Mouse (Mus musculus) MEL (cell line): ENCODE data around the gene Kirrel3. TPM values are rescaled to one million over a fixed set of nuclear protein-coding genes. Genes with fewer than 3 reads are reported as not detected.

ENCODE experiments used
- DNase-seq: peaks from one replicate; pipeline ENCODE4 v3.0.0; 2011; ENCODE audit warnings: low read depth, low spot score
- H3K27ac ChIP-seq: 2 replicates; pipeline ENCODE4 v1.5.1; 2012; ENCODE audit warnings: low read depth, mild to moderate bottlenecking, control low read depth, low read length, moderate library complexity; ENCODE audit not compliant: control insufficient read depth
- H3K27me3 ChIP-seq, 2 experiments: fragments of 150-350 bp in 1 of 2; sonication (generic) in 1 of 2; 2 replicates each; pipeline ENCODE4 v1.6.1; 2012; ENCODE audit warnings: low read length in 2 of 2, mild to moderate bottlenecking in 2 of 2, improper control_type of control experiment in 1 of 2, moderate library complexity in 1 of 2; ENCODE audit not compliant: insufficient read depth in 2 of 2, control insufficient read depth in 1 of 2
- H3K36me3 ChIP-seq, 2 experiments: 2 replicates each; pipeline ENCODE4 v1.6.1; 2012 to 2014; ENCODE audit warnings: low read length in 2 of 2, improper control_type of control experiment in 1 of 2, inconsistent platforms in 1 of 2, mild to moderate bottlenecking in 1 of 2; ENCODE audit not compliant: insufficient read depth in 2 of 2, control insufficient read depth in 1 of 2
- H3K4me1 ChIP-seq, 2 experiments: fragments of 150-350 bp in 1 of 2; sonication (generic) in 1 of 2; 2 replicates each; pipeline ENCODE4 v1.6.1; 2012; ENCODE audit warnings: low read length in 2 of 2, improper control_type of control experiment in 1 of 2, mild to moderate bottlenecking in 1 of 2; ENCODE audit not compliant: insufficient read depth in 2 of 2, control insufficient read depth in 1 of 2
- H3K4me3 ChIP-seq, 2 experiments: fragments of 150-350 bp in 1 of 2; sonication (generic) in 1 of 2; 2 replicates each; pipeline ENCODE4 v1.5.1; 2012; ENCODE audit warnings: low read depth in 2 of 2, low read length in 2 of 2, mild to moderate bottlenecking in 2 of 2, moderate library complexity in 2 of 2, control low read depth in 1 of 2, improper control_type of control experiment in 1 of 2; ENCODE audit not compliant: control insufficient read depth in 1 of 2, insufficient read depth in 1 of 2
- H3K79me2 ChIP-seq: 2 replicates; pipeline ENCODE4 v1.6.1; 2012; ENCODE audit warnings: mild to moderate bottlenecking, low read length, moderate library complexity; ENCODE audit not compliant: control insufficient read depth, poor library complexity, insufficient read depth
- H3K9ac ChIP-seq: 2 replicates; pipeline ENCODE4 v1.6.1; 2012; ENCODE audit warnings: low read depth, mild to moderate bottlenecking, control low read depth, low read length, moderate library complexity; ENCODE audit not compliant: control insufficient read depth, poor library complexity, severe bottlenecking
- H3K9me3 ChIP-seq: fragments of 150-350 bp; sonication (generic); replicated peaks from 2 replicates; pipeline ENCODE4 v1.6.1; 2012; ENCODE audit warnings: mild to moderate bottlenecking, low read length, improper control_type of control experiment, moderate library complexity; ENCODE audit not compliant: insufficient read depth
- CHD1 ChIP-seq: IDR thresholded peaks from 2 replicates; pipeline ENCODE4 v1.6.1; 2012; ENCODE audit warnings: low read depth, mild to moderate bottlenecking, inconsistent platforms, low read length, improper control_type of control experiment
- CHD2 ChIP-seq: IDR thresholded peaks from 2 replicates; pipeline ENCODE4 v1.6.1; 2011; ENCODE audit warnings: low read length, improper control_type of control experiment
- CTCF ChIP-seq, 3 experiments: IDR thresholded peaks in 2 of 3; conservative IDR thresholded peaks in 1 of 3; 2 replicates each; pipeline ENCODE4 v1.5.1; 2011 to 2012; ENCODE audit warnings: low read length in 3 of 3, low read depth in 2 of 3, mild to moderate bottlenecking in 2 of 3, improper control_type of control experiment in 1 of 3, inconsistent platforms in 1 of 3, mixed read lengths in 1 of 3, moderate library complexity in 1 of 3; ENCODE audit not compliant: control insufficient read depth in 1 of 3, insufficient read depth in 1 of 3, poor library complexity in 1 of 3, severe bottlenecking in 1 of 3
- ELF1 ChIP-seq: IDR thresholded peaks from 2 replicates; pipeline ENCODE4 v1.6.1; 2014; ENCODE audit warnings: low read depth, mild to moderate bottlenecking, inconsistent platforms, low read length, improper control_type of control experiment, moderate library complexity
- EP300 ChIP-seq, 2 experiments: IDR thresholded peaks; 2 replicates each; pipeline ENCODE4 v1.6.1; 2011; ENCODE audit warnings: improper control_type of control experiment in 2 of 2, low read length in 2 of 2, low read depth in 1 of 2, mild to moderate bottlenecking in 1 of 2
- ETS1 ChIP-seq: IDR thresholded peaks from 2 replicates; pipeline ENCODE4 v1.6.1; 2012; ENCODE audit warnings: low read depth, mild to moderate bottlenecking, inconsistent platforms, low read length, improper control_type of control experiment, moderate library complexity
- GABPA ChIP-seq: IDR thresholded peaks from 2 replicates; pipeline ENCODE4 v1.6.1; 2012; ENCODE audit warnings: low read depth, mild to moderate bottlenecking, inconsistent platforms, low read length, improper control_type of control experiment, moderate library complexity
- GATA1 ChIP-seq: IDR thresholded peaks from 2 replicates; pipeline ENCODE4 v1.6.1; 2011; ENCODE audit warnings: low read depth, low read length, improper control_type of control experiment
- JUND ChIP-seq: IDR thresholded peaks from 2 replicates; pipeline ENCODE4 v1.6.1; 2011; ENCODE audit warnings: low read depth, mild to moderate bottlenecking, improper control_type of control experiment, low read length
- KAT2A ChIP-seq: conservative IDR thresholded peaks from 2 replicates; pipeline ENCODE4 v1.6.1; 2012; ENCODE audit warnings: low read depth, low read length, improper control_type of control experiment, inconsistent platforms
- MAFK ChIP-seq: IDR thresholded peaks from 2 replicates; pipeline ENCODE4 v1.6.1; 2011; ENCODE audit warnings: low read depth, mild to moderate bottlenecking, low read length, improper control_type of control experiment, borderline replicate concordance
- MAX ChIP-seq: IDR thresholded peaks from 2 replicates; pipeline ENCODE4 v1.6.1; 2011; ENCODE audit warnings: low read length, improper control_type of control experiment
- MAZ ChIP-seq: IDR thresholded peaks from 2 replicates; pipeline ENCODE4 v1.6.1; 2012; ENCODE audit warnings: low read depth, mild to moderate bottlenecking, inconsistent platforms, low read length, improper control_type of control experiment
- MEF2A ChIP-seq: IDR thresholded peaks from 2 replicates; pipeline ENCODE4 v1.6.1; 2014; ENCODE audit warnings: low read depth, mild to moderate bottlenecking, inconsistent platforms, low read length, improper control_type of control experiment; ENCODE audit not compliant: poor library complexity, insufficient replicate concordance, severe bottlenecking; ENCODE audit errors: extremely low read depth
- NRF1 ChIP-seq: IDR thresholded peaks from 2 replicates; pipeline ENCODE4 v1.6.1; 2014; ENCODE audit warnings: low read depth, mild to moderate bottlenecking, inconsistent platforms, low read length, improper control_type of control experiment, moderate library complexity; ENCODE audit not compliant: poor library complexity, insufficient read depth, severe bottlenecking
- POLR2AphosphoS2 ChIP-seq: IDR thresholded peaks from 2 replicates; pipeline ENCODE4 v1.6.1; 2011; ENCODE audit warnings: low read length, improper control_type of control experiment
- RCOR1 ChIP-seq: IDR thresholded peaks from 2 replicates; pipeline ENCODE4 v1.6.1; 2012; ENCODE audit warnings: low read depth, mild to moderate bottlenecking, inconsistent platforms, low read length, improper control_type of control experiment
- TAL1 ChIP-seq: IDR thresholded peaks from 2 replicates; pipeline ENCODE4 v1.6.1; 2012; ENCODE audit warnings: mild to moderate bottlenecking, inconsistent platforms, low read length, moderate library complexity, mixed read lengths
- TBP ChIP-seq: IDR thresholded peaks from 2 replicates; pipeline ENCODE4 v1.8.0; 2011; ENCODE audit warnings: low read depth, low read length, improper control_type of control experiment
- TCF12 ChIP-seq: IDR thresholded peaks from 2 replicates; pipeline ENCODE4 v1.6.1; 2014; ENCODE audit warnings: low read depth, mild to moderate bottlenecking, inconsistent platforms, low read length, improper control_type of control experiment, moderate library complexity
- UBTF ChIP-seq: IDR thresholded peaks from 2 replicates; pipeline ENCODE4 v1.6.1; 2012; ENCODE audit warnings: low read depth, mild to moderate bottlenecking, inconsistent platforms, low read length, improper control_type of control experiment, moderate library complexity, borderline replicate concordance; ENCODE audit not compliant: insufficient read depth
- USF1 ChIP-seq: IDR thresholded peaks from 2 replicates; pipeline ENCODE4 v1.6.1; 2014; ENCODE audit warnings: low read depth, mild to moderate bottlenecking, inconsistent platforms, low read length, improper control_type of control experiment, moderate library complexity
- USF2 ChIP-seq, 2 experiments: IDR thresholded peaks; 2 replicates each; pipeline ENCODE4 v1.6.1; 2011 to 2012; ENCODE audit warnings: improper control_type of control experiment in 2 of 2, low read length in 2 of 2, borderline replicate concordance in 1 of 2, inconsistent platforms in 1 of 2, low read depth in 1 of 2, mild to moderate bottlenecking in 1 of 2; ENCODE audit not compliant: insufficient read depth in 1 of 2
- ZC3H11A ChIP-seq: IDR thresholded peaks from 2 replicates; pipeline ENCODE4 v1.6.1; 2012; ENCODE audit warnings: low read depth, mild to moderate bottlenecking, inconsistent platforms, low read length, improper control_type of control experiment
- ZKSCAN1 ChIP-seq: IDR thresholded peaks from 2 replicates; pipeline ENCODE4 v1.6.1; 2012; ENCODE audit warnings: low read depth, mild to moderate bottlenecking, inconsistent platforms, low read length, improper control_type of control experiment, moderate library complexity
- ZMIZ1 ChIP-seq: IDR thresholded peaks from 2 replicates; pipeline ENCODE4 v1.6.1; 2012; ENCODE audit warnings: low read depth, mild to moderate bottlenecking, inconsistent platforms, low read length, improper control_type of control experiment, moderate library complexity
- polyA plus RNA-seq, 2 experiments: library from polyadenylated mRNA; stranded (reverse) in 1 of 2; unstranded in 1 of 2; fragments of >175 nt in 1 of 2; fragments of >200 nt in 1 of 2; gene quantifications; 2 replicates each; pipeline versions ENCODE4 v1.2.1 to v1.2.4; 2012; ENCODE audit warnings: low replicate concordance in 2 of 2, low read depth in 1 of 2; ENCODE audit not compliant: insufficient read length in 2 of 2, insufficient read depth in 1 of 2, missing spikeins in 1 of 2
- total RNA-seq: library from RNA; depleted of rRNA; stranded (reverse); fragments of 300-350 nt; gene quantifications from 2 replicates; pipeline ENCODE4 v1.2.3, GENCODE M21; 2012

Gene Kirrel3
- total and polyA plus RNA-seq, 3 experiments: 0.06 TPM; not detected in 2

DNA sequence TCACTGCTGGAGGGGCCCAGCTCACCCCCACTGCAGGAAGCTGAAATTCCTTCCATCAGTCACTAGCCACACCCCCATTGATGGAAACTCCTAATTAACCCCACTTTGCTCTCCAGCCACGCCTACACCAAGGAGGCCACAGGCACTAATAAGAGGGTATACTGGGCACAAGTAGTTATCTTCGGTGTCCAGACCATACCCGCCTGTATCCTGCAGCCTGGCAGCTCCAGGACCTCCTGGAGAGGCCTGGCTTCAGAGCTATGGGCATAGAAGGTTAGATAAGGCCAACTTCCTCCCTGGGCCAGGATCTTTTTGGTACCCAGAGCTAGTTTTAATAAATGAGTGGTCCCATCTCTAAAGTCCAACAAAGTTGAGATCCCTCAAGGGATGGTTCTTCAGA is 503.0 kb downstream of the Kirrel3 start:
- Histone ChIP-seq H3K4me3 (no peak overlapping the region), H3K79me2 (no peaks in the 10 kb centered on the region), H3K9ac (no peak overlapping the region), H3K4me1 (no peaks in the 10 kb centered on the region), H3K36me3 (no peaks in the 10 kb centered on the region), H3K27ac (no peak overlapping the region), H3K9me3 (no peaks in the 10 kb centered on the region), H3K27me3 (no peaks in the 10 kb centered on the region)
- DNase-seq: no peak
- no peak for TF ChIP-seq GABPA
- no peak for TF ChIP-seq ELF1
- TF ChIP-seq CTCF (IDR thresholded peaks at IDR 0.05 in 2 of 3, conservative IDR thresholded peaks at IDR 0.05 in 1 of 3; ENCODE audit: control insufficient read depth in 1 of 3, insufficient read depth in 1 of 3, low read depth in 2 of 3, low read length in 3 of 3, poor library complexity in 1 of 3, severe bottlenecking in 1 of 3): no peak
- no peak for TF ChIP-seq MAZ
- no peak for TF ChIP-seq POLR2AphosphoS2
- TF ChIP-seq TCF12: no peak
- no peak for TF ChIP-seq UBTF
- no peak for TF ChIP-seq CHD2
- TF ChIP-seq TBP: no peak
- no peak for TF ChIP-seq ZKSCAN1
- no peak for TF ChIP-seq EP300 (IDR thresholded peaks at IDR 0.05; ENCODE audit: low read depth in 1 of 2, low read length in 2 of 2)
- no peak for TF ChIP-seq GATA1

DNA sequence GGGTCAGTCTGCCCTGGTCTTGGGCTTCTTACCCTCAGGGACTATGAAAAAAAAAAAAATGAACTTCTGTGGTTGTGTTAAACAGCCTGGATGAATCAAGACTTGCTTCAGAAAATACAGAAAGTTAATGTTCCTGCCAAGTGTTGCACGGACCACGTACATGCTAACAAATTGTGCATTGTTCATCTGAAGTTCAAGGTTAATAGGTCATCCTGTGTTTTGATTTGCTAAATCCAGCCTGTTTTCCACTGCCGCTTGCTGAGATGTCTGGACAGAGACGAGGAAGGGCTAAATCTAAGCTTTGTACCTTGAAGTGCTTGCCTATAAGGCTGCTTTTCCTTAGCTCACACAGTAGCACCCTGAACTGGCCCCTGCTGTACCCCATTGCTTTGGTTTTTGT is 506.5 kb downstream of the Kirrel3 start:
- no peak overlapping the region for H3K9ac ChIP-seq
- no peaks in the 10 kb centered on the region for H3K9me3 ChIP-seq
- H3K27me3 ChIP-seq: no peaks in the 10 kb centered on the region
- H3K36me3 ChIP-seq: no peaks in the 10 kb centered on the region
- DNase-seq: no peak
- no peaks in the 10 kb centered on the region for H3K4me1 ChIP-seq
- no peaks in the 10 kb centered on the region for H3K79me2 ChIP-seq
- TF ChIP-seq UBTF (no peak), POLR2AphosphoS2 (no peak), MAFK (no peak), ETS1 (no peak), TAL1 (no peak), GATA1 (no peak), USF2 (IDR thresholded peaks at IDR 0.05; ENCODE audit: borderline replicate concordance in 1 of 2, insufficient read depth in 1 of 2, low read depth in 1 of 2, low read length in 2 of 2) (no peak), CHD2 (no peak), GABPA (no peak), MAX (no peak), RCOR1 (no peak), KAT2A (no peak), CHD1 (no peak), MEF2A (no peak), NRF1 (no peak), JUND (no peak), USF1 (no peak), ZC3H11A (no peak), ZMIZ1 (no peak)
- H3K27ac ChIP-seq: no peak overlapping the region
- no peak overlapping the region for H3K4me3 ChIP-seq
